Mouse (Mus musculus) cerebellum, adult 9-11 months (tissue): Measurements from ENCODE around the gene Cracr2b.
A peak's percentile ranks its signal among the peaks of the same experiment; 100 is the strongest.

Source experiments
- DNase-seq: peaks from one replicate; pipeline ENCODE4 v3.0.0; 2022

Gene Cracr2b

GRCm38 (mm10) chr7:141471236-141471635, 10.3 kb downstream of the Cracr2b start:
- DNase-seq: no peak

GRCm38 (mm10) chr7:141472226-141472625, 11.3 kb downstream of the Cracr2b start:
- no peak for DNase-seq

- no peak for DNase-seq
Measured at GRCm38 (mm10) chr7:141472763-141473162, 11.9 kb downstream of the Cracr2b start.

GRCm38 (mm10) chr7:141474160-141474559, 13.3 kb downstream of the Cracr2b start:
- DNase-seq: no peak

GRCm38 (mm10) chr7:141475011-141475804, 14.3 kb downstream of the Cracr2b start, which contains the start of the genes Polr2l and Tspan4:
Gene Polr2l (minus strand): TSS chr7:141475132.
Gene Tspan4 (plus strand): TSS chr7:141475240.
- peak; percentile 87 for DNase-seq

- no peak for DNase-seq
Measured at GRCm38 (mm10) chr7:141475805-141476158, 14.9 kb downstream of the Cracr2b start.

GRCm38 (mm10) chr7:141476226-141476980, 15.5 kb downstream of the Cracr2b start:
- DNase-seq: peak; percentile 81

DNA sequence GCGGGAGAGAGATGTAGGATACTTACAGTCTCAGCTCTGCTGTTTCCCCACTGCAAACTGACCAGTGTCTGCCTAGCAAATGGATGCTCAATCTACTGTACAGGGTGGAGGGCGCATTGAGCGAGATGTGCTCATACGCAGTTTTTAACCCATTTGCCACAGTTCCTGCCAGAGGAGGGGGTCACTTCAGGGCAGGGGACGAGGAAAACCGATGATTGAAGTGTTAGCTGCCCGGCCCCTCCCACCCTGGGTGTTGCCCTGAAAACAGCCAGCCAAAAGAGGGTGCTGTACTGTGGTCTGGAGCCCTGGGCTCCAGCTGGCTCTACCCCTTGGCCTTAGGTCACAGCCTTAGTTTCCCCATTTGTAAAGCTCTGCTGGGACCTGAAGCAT, 16.1 kb downstream of the Cracr2b start:
- DNase-seq: peak; percentile 58

GRCm38 (mm10) chr7:141477578-141478269, 16.8 kb downstream of the Cracr2b start:
- DNase-seq: peak; percentile 54

GRCm38 (mm10) chr7:141478270-141478748, 17.4 kb downstream of the Cracr2b start:
- DNase-seq: no peak

- DNase-seq: peak; percentile 90
Measured at GRCm38 (mm10) chr7:141480842-141481497, 20.1 kb downstream of the Cracr2b start.

DNA sequence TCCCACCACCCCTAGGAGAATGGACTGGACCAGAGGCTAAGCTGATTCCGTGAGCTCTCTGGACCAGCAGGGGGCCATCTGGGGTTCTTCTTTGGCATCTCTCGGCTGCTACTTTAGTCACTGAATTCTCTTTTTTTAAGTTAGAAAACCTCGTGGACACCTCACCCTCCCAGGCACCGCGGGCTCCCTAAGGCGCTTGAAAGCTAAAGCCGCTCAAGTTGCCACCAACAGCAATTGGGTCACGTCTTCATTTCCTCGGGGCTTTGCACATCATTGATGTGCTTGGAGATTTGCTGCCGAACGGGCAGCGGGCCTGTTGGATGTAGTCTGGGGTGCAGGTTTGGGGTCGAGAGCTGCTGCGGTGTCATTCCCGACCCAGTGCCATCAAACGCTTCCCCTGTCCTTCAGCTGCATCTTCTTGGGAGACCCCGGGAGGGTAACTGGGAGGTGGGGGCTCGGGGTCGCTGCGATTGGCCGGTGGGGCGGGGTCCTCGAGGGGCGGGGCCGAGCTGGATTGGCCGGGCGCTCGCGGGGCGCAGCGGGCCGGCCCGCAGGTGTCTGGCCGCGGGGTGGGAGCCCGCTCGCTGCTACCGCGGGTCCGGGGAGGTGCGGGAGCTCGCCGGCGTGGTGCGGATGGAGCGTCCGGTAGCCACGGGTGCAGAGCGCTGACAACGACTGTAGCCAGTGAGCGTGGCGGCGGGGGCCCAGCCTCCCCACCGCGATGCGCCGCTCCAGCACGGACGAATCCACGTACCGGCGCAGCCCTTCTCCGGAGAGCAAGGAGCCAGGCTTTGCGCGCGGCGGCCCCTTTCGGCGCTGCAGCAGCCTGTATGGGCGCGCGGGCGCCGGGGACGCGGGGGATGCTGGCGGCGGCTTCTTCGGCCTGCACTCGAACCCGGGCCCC, 20.9 kb downstream of the Cracr2b start:
- DNase-seq: peak; percentile 85

DNA sequence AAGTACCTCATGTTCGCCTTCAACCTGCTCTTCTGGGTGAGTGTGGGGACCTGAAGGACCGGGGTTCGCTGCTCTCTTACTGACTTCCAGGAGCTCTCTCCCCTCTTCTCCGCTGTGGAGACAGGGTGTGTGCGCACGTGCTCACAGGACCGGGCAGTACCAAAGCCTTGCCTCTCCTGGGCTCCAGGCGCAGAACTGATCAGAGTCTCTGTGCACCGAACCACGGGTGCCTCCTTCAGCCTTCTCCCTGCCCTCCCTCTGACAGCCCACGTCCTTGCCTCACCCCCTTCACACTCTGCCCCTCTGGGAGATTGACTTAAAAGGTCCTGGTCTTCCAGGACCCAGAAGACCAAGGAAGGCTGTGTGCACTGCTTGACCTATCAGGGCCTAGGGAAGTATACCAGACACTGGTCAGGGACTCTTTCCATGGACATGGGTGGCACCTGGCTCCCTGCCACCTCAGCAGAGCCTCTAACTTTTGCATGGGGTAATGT, 21.7 kb downstream of the Cracr2b start:
- peak; percentile 78 for DNase-seq

DNA sequence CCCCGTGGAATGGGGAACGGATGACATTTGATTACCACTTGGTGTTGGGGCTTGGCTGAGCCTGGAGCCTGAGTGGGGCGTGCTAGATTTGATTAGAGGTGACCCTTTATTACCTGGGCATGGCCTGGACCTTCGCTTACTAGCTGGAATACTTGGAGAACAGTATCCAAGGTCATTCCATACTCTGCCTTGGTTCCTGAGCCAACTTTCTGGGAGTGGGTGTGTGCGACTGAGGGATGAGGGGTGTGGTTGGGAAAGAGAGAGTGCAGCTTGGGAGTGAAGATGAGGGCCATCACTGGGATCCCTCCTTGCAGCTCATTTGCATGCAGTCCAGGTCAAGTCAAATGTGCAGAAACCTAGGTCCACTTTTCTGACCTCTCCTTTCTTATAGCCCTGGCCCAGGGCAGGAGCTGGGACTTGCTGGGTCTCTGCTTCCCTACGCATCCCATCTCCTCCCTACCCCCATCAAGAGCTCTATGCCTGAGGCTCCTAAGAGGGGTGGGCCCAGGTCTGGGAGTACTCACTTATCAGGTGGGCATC, 22.3 kb downstream of the Cracr2b start:
- DNase-seq: peak; percentile 69

DNA sequence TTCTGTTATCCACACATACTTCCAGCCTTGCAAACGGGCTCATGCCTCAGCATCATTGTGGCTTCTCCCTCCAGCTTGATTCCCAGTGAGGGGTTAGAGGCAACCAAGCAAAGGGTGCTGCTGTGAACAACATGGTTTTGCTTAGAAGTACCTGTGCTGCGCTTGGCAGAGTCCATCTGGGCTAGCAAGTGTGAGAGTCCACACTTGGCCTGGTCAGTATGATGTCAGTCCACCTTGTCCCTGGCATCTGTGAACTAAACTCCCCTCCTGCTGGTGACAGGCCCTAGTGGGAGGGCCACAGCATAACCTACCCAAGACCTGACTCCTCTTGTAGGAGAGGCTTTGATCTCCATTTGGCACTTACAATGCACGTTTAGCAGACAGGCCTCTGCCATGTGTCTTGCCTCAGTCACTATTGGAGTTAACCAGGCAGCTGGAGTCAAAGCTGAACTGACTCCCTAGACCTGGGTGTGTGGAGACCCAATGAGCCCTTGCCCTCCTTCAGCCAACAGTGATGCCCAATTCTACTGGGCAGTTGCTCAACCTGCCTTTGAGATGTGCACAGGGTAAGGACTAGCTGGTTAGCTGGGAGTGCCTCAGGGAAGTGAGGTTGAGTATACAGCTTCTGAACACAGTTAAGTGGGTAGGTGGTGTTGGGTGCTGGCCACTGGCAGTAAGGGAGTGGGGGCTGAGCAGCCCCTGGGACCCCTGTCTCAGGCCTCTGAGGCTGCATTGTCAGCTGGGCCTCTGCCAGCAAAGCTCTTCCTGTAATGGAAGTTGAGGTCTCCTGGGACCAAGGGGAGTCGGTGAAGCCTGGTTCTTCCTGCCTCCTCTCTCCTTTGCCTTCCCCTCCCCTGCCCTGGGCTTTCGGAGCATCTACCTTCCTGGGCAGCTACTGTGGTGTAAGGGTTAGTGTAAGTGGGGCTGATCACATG, 23.6 kb downstream of the Cracr2b start:
- peak; percentile 79 for DNase-seq

GRCm38 (mm10) chr7:141485186-141485585, 24.3 kb downstream of the Cracr2b start:
- DNase-seq: no peak

GRCm38 (mm10) chr7:141485606-141486005, 24.7 kb downstream of the Cracr2b start:
- DNase-seq: peak; percentile 98

DNA sequence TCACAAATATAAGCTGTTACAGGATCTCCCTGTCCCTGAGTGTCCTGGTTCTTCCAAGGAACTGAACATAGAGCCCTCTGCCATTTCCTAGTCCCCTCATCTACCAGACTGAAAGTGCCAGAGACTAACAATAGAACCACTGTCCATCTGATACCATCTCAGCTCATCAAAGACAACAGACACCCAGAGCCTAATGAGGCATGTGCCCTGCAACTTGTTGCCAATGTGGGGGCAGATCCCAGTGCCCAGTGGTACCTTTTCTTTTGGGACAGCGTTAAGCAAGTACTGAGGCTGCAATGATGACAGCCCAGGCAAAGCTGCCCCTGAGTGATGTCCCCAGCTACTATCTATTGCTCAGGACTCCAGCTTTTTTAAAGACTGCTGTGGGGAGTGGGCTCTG, 25.3 kb downstream of the Cracr2b start:
- peak; percentile 66 for DNase-seq

DNA sequence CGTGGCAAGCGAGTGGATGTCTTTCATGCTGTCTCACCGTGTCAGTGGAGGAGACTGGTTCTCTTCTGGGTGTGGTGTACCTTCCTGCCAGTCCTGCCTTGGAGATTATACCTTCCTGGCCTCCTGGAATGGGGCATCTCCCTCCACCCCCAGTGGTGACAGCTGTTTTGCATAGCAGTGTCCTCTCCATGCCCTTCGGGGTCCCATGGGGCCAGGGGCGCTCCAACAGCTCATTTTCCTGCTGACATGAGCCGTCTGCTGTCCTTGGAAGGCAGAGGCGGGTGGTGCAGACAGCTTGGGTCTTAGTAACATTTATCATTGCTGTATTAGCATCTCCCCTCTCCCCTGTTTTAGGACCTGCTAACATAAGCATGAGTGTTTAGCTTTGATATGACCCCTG, 26.2 kb downstream of the Cracr2b start:
- peak; percentile 61 for DNase-seq

DNA sequence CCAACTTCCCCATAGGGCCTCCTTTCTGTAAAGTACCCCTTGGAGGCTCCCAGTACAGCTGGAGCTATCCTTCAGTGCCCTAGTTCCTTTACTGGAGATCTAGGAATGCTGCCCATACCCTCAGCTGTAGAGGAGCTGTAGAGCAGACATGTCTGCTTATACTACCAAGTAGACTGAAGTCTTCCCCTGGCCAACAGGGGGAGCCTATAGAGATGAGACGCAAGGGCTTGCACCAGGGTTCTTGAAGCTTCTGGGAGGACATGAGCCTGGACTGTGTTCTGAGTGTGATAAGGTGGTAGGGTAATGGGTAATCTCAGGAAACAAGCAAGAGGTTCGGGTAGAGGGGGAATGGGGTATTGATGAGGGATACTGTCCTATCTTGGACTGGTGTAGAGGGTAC, 30.3 kb downstream of the Cracr2b start:
- no peak for DNase-seq
